Mouse (Mus musculus) layer of hippocampus, adult 8-10 months (tissue): Measurements from ENCODE around the gene Gm20765. TPM values are rescaled to one million over a fixed set of nuclear protein-coding genes. Genes with fewer than 3 reads are reported as not detected.
"Not testable (repeated sequence)": the region's sequence is repeated elsewhere in the genome, so short reads cannot be mapped to it uniquely, and the experiment has no call there.

Experiments
- DNase-seq, 2 experiments: peaks; one replicate each; pipeline ENCODE4 v3.0.0; 2022; ENCODE audit warnings: low spot score in 2 of 2
- total RNA-seq, 4 experiments: library from RNA; stranded (reverse); gene quantifications; 2 replicates each; pipeline ENCODE4 v1.2.4; 2022

Gene Gm20765
- total RNA-seq: not detected

DNA sequence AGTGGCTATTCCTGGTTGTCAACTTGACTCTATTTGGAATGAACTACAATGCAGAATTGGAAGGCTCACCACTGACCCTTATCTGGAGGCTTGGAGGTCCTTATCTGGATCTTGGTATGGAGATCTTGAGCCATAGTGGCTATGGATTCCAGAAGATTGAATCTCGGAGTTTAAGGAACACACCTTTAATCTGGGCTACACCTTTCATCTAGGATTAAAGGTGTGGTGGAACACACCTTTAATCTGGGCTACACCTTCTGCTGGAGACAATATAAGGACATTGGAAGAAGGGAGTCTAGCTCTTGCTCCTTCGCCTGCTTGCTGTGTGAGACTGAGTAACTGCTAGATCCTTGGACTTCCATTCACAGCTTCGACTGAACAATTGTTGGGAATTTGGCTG is at the start of gene Gm20765:
Gene Gm20765 (plus strand): TSS at position 301 of the 400 bp plus-strand sequence.
- DNase-seq: not testable (repeated sequence)

DNA sequence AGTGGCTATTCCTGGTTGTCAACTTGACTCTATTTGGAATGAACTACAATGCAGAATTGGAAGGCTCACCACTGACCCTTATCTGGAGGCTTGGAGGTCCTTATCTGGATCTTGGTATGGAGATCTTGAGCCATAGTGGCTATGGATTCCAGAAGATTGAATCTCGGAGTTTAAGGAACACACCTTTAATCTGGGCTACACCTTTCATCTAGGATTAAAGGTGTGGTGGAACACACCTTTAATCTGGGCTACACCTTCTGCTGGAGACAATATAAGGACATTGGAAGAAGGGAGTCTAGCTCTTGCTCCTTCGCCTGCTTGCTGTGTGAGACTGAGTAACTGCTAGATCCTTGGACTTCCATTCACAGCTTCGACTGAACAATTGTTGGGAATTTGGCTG is 42.6 kb upstream of the Gm20765 start, which contains the start of gene Gm21293:
Gene Gm21293 (plus strand): TSS at position 301 of the 400 bp plus-strand sequence.
- DNase-seq: not testable (repeated sequence)

DNA sequence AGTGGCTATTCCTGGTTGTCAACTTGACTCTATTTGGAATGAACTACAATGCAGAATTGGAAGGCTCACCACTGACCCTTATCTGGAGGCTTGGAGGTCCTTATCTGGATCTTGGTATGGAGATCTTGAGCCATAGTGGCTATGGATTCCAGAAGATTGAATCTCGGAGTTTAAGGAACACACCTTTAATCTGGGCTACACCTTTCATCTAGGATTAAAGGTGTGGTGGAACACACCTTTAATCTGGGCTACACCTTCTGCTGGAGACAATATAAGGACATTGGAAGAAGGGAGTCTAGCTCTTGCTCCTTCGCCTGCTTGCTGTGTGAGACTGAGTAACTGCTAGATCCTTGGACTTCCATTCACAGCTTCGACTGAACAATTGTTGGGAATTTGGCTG is 34.1 kb upstream of the Gm20765 start, which contains the start of gene Gm6763:
Gene Gm6763 (plus strand): TSS at position 301 of the 400 bp plus-strand sequence.
- DNase-seq: not testable (repeated sequence)

DNA sequence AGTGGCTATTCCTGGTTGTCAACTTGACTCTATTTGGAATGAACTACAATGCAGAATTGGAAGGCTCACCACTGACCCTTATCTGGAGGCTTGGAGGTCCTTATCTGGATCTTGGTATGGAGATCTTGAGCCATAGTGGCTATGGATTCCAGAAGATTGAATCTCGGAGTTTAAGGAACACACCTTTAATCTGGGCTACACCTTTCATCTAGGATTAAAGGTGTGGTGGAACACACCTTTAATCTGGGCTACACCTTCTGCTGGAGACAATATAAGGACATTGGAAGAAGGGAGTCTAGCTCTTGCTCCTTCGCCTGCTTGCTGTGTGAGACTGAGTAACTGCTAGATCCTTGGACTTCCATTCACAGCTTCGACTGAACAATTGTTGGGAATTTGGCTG is 25.6 kb upstream of the Gm20765 start, which contains the start of gene Gm8764:
Gene Gm8764 (plus strand): TSS at position 301 of the 400 bp plus-strand sequence.
- DNase-seq: not testable (repeated sequence)

DNA sequence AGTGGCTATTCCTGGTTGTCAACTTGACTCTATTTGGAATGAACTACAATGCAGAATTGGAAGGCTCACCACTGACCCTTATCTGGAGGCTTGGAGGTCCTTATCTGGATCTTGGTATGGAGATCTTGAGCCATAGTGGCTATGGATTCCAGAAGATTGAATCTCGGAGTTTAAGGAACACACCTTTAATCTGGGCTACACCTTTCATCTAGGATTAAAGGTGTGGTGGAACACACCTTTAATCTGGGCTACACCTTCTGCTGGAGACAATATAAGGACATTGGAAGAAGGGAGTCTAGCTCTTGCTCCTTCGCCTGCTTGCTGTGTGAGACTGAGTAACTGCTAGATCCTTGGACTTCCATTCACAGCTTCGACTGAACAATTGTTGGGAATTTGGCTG is 17.1 kb upstream of the Gm20765 start, which contains the start of gene Gm21304:
Gene Gm21304 (plus strand): TSS at position 301 of the 400 bp plus-strand sequence.
- DNase-seq: not testable (repeated sequence)

DNA sequence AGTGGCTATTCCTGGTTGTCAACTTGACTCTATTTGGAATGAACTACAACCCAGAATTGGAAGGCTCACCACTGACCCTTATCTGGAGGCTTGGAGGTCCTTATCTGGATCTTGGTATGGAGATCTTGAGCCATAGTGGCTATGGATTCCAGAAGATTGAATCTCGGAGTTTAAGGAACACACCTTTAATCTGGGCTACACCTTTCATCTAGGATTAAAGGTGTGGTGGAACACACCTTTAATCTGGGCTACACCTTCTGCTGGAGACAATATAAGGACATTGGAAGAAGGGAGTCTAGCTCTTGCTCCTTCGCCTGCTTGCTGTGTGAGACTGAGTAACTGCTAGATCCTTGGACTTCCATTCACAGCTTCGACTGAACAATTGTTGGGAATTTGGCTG is 8.6 kb upstream of the Gm20765 start, which contains the start of gene Gm21312:
Gene Gm21312 (plus strand): TSS at position 301 of the 400 bp plus-strand sequence.
- not testable (repeated sequence) for DNase-seq

DNA sequence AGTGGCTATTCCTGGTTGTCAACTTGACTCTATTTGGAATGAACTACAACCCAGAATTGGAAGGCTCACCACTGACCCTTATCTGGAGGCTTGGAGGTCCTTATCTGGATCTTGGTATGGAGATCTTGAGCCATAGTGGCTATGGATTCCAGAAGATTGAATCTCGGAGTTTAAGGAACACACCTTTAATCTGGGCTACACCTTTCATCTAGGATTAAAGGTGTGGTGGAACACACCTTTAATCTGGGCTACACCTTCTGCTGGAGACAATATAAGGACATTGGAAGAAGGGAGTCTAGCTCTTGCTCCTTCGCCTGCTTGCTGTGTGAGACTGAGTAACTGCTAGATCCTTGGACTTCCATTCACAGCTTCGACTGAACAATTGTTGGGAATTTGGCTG is 8.4 kb downstream of the Gm20765 start, which contains the start of gene Gm4340:
Gene Gm4340 (plus strand): TSS at position 301 of the 400 bp plus-strand sequence.
- not testable (repeated sequence) for DNase-seq

DNA sequence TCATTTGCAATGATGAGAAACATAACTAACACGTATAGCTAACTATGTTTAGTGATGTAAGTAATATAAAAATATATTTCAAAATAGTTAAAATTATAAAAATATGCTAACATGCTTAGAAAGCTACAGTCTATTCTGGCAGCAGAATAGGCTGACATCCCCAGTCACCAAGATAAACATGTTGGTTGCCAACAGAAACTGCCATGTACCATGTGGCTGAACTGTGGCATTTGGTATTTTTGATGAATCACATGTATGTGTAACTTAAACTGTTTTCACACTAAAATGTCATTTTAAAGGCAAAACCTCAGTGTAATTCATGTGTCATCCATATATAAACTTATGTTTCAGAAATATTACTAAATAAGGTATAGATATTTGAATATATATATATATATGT is 24.3 kb downstream of the Gm20765 start:
- DNase-seq: no peak

DNA sequence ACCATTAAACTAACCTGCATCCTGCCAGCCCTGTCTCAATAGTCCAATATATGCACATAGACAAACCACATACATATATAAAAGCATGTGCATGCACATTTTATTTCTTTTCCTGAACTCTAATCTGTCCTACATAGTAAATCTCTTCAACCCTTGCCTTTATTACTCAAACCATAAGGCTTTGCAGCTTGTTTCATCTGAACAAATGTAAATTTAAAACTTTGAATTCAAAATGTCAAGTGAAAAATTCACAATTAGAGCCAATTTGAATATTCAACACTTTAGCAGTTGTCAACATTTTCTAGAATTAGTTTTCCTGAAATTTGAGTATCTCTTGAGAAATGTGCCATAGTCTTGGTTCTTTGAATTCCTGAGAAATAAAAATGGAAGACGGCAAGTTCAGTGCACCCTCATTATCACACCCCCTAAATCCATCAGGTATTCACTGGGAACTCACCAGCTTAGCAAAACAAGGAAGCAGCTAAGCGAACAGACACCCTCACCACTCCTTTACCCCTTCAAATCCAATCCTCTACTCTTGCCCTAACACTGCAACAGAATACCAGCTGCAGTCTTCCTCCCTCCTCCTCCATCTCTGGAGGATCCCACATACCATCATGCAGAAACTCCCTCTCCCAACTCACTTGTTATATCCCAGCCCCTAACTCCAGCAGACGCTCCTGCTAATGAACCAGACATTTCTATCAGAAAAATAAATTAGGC is 25.1 kb downstream of the Gm20765 start:
- DNase-seq: no peak

DNA sequence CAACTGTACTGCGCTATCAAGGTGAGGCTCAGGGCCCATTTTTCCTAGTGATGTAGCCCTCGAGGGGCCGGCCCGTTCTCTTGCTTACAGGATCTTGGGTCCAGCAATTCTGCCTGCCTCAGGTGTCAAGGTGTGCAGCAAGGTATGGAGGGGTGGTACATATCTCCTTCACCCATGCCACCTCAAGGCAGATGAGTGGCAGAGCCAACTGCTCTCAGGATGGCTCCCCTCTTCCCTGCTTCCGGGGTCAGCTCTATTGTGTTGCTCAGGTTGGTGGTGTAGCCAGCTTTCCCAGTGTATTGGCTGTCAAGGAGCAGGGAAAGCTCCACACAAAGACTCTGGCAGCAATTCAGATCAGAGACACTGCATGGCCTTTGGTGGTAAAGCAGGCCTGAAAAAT is 29.2 kb downstream of the Gm20765 start:
- no peak for DNase-seq

DNA sequence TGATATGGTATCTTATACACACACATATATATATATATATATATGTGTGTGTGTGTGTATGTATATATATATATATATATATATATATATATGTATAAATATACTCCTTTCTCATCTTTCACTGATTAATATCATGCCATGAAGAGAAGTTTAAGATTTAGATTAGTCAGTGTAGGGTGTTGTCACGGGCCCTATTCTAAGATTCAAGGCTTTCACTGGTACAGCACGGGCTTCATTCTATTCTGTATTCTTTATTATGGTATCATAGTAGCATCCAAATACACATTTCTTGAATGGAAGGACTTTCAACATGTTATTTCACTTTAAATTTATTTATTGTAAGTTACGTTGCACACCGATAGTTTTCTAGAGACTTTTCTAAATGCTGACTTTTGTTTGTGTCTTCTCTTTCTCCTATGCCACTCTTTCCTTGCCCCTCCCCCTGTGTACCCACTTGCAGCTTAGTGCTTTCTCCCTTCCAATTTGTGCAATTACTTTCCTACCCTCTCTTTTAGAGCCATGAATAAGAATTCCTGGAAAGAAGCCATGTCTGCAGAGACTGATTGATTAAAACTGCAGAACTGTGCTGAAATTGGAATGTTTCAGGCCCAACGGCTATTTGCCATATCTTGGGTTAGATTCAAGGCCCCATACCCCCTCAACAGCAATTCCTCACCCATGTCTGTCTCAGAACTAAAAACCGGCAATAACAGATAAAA is 35.1 kb downstream of the Gm20765 start:
- no peak for DNase-seq

Other genes with a start within 250 kb of the Gm20765 start
- not detected for gene Gm21293, start 42.5 kb upstream of the Gm20765 start, total RNA-seq
- gene Gm6763, start 34.0 kb upstream of the Gm20765 start, total RNA-seq: not detected
- gene Gm8764, start 25.5 kb upstream of the Gm20765 start, total RNA-seq: not detected
- not detected for gene Gm21304, start 17.0 kb upstream of the Gm20765 start, total RNA-seq
- gene Gm21312, start 8.5 kb upstream of the Gm20765 start, total RNA-seq: not detected
- gene Gm4340, start 8.5 kb downstream of the Gm20765 start, total RNA-seq: not detected